ENCODE assay signal across 9 mouse cellular contexts in the genomic region with DNA sequence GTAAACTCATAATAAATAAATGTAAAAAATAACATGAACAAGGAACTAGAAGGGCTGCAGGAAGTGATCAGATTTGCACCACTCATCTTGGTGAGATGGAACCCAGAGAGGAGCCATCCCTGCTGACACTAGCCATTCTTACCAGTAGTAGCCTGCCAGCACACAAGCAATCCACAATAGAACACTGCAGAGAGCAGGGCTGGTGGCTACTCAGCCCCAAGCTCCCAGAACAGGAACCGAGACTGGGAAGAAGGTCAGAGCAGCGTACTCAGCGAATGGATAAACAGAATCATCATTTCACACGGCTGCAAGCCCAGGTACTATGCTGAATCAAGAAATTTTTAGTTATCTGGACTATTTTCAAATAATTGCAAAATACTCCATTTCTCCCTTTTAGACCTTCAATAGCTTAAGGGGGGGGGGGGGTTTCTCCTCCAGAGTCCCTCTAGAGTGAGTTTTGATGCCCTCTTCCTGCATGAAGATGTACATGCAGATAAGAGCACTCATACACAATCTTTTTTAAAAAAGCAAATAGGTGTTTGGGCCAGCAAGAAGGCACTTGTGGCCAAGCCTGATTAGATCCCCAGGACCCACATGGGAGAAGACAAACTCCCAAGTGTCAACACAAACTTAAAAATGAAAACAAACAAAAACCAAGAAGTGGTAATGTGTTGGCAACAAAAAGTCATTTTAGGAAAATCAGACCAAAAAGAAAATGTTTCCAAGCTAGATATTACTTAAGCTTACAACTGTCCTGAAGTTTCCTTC. TPM values are rescaled to one million over a fixed set of nuclear protein-coding genes. Genes with fewer than 3 reads are reported as not detected.
DNase-seq lines count a peak whose midpoint lies in the region; ATAC-seq and TF ChIP-seq lines count a peak whose summit lies in the region.
"Had no signal": no experiment of that assay in that cellular context is flagged by ENCODE, and none has a peak within 500 bp of the region (broad histone marks: within the 10 kb centered on the region; RNA-seq: fewer than 3 reads in every experiment).

No protein-coding gene starts in this region.

- peaks cover 47% of the 10 kb centered on the region for H3K36me3 ChIP-seq in lung, embryonic 14.5 days (ENCODE audit: insufficient read depth)
- peaks cover 20% of the 10 kb centered on the region for H3K36me3 ChIP-seq in heart, embryonic 12.5 days
- peaks cover 9% of the 10 kb centered on the region for H3K36me3 ChIP-seq in myocyte (ENCODE audit: control insufficient read depth, insufficient read depth)

- H3K4me3 ChIP-seq in lung, embryonic 14.5 days (ENCODE audit: low read depth, low read length) = no peak overlapping the region
- peak overlapping the region; percentile 49 for H3K4me3 ChIP-seq in bone marrow macrophage, adult 2 months (ENCODE audit: insufficient read depth, low read length)
- H3K4me3 ChIP-seq in heart, embryonic 12.5 days = 0 out of 2 replicates have a peak overlapping the region, but pooled peaks have one; percentile 12
- no peak overlapping the region for H3K4me3 ChIP-seq in myocyte

- no peak for ATAC-seq in lung, embryonic 14.5 days (ENCODE audit: insufficient read depth)
- no peak for ATAC-seq in heart, embryonic 12.5 days (ENCODE audit: insufficient number of reproducible peaks, low FRiP score)
- ATAC-seq: activated CD4-positive, CD25-positive, alpha-beta regulatory T cell, adult 4 months had no signal

- H3K4me2 ChIP-seq in lung, embryonic 14.5 days = peak overlapping the region; percentile 88
- H3K4me2 ChIP-seq in heart, embryonic 12.5 days = peak overlapping the region; percentile 25; the same call in 1 of the 2 replicates
- H3K4me2 ChIP-seq in myocyte (ENCODE audit: low read depth) = peak overlapping the region; percentile 89

- no peaks in the 10 kb centered on the region for H3K27me3 ChIP-seq in lung, embryonic 14.5 days (ENCODE audit: insufficient read depth, low read length)
- H3K27me3 ChIP-seq in heart, embryonic 12.5 days (replicated peaks) = no peaks in the 10 kb centered on the region
- H3K27me3 ChIP-seq in myocyte (ENCODE audit: control insufficient read depth, insufficient read depth, insufficient read length) = no peaks in the 10 kb centered on the region

- H3K27ac ChIP-seq in lung, embryonic 14.5 days (ENCODE audit: low read depth) = no peak overlapping the region
- H3K27ac ChIP-seq in bone marrow macrophage, adult 2 months (ENCODE audit: insufficient read depth, low read depth, low read length) = peak overlapping the region; percentile 94
- no peak overlapping the region for H3K27ac ChIP-seq in heart, embryonic 12.5 days (ENCODE audit: poor library complexity, severe bottlenecking)

- H3K4me1 ChIP-seq in lung, embryonic 14.5 days (ENCODE audit: insufficient read depth) = peaks cover 12% of the 10 kb centered on the region; the same call in 1 of the 2 replicates
- peaks cover 30% of the 10 kb centered on the region for H3K4me1 ChIP-seq in bone marrow macrophage, adult 2 months (ENCODE audit: control insufficient read depth, insufficient read depth, low read length)
- peaks cover 31% of the 10 kb centered on the region for H3K4me1 ChIP-seq in heart, embryonic 12.5 days (replicated peaks)

- peaks cover 92% of the 10 kb centered on the region for H3K79me2 ChIP-seq in myocyte (ENCODE audit: control insufficient read depth, insufficient read depth)

- H3K9me3 ChIP-seq in lung, embryonic 14.5 days (ENCODE audit: low read depth, low read length) = no peaks in the 10 kb centered on the region
- no peaks in the 10 kb centered on the region for H3K9me3 ChIP-seq in heart, embryonic 12.5 days (replicated peaks)

- 35% methylated on average over 4 of the region's 4 CpGs for WGBS in lung, embryonic 14.5 days
- WGBS in heart, embryonic 12.5 days = 42% methylated on average over 4 of the region's 4 CpGs

- no peak for DNase-seq in lung, embryonic 14.5 days
- DNase-seq in lung, postnatal 10 days = no peak
- no peak for DNase-seq in left cerebral cortex, adult 11 months (ENCODE audit: low spot score)
- DNase-seq in thymus, postnatal 0 days (ENCODE audit: low spot score) = no peak
- DNase-seq: cerebellum, postnatal 25 days had no signal

- no peak overlapping the region for H3ac ChIP-seq in myocyte (ENCODE audit: control insufficient read depth, insufficient read length)

- peak overlapping the region; percentile 17; the same call in 1 of the 2 replicates for H3K9ac ChIP-seq in lung, embryonic 14.5 days
- peak overlapping the region; percentile 47; the same call in 1 of the 2 replicates for H3K9ac ChIP-seq in heart, embryonic 12.5 days

- no peak for TF ChIP-seq CTCF in lung, embryonic 14.5 days (IDR thresholded peaks at IDR 0.05; ENCODE audit: low read depth)
- TF ChIP-seq CTCF in bone marrow macrophage, adult 2 months (IDR thresholded peaks at IDR 0.05; ENCODE audit: low read depth, low read length) = no peak

- no peak for TF ChIP-seq POLR2A in bone marrow macrophage, adult 2 months (IDR thresholded peaks at IDR 0.05; ENCODE audit: borderline replicate concordance, low read depth, low read length)
- no peak for TF ChIP-seq POLR2A in myocyte (IDR thresholded peaks at IDR 0.05; ENCODE audit: insufficient read length, low read depth)

TF ChIP-seq in myocyte, 11 proteins besides CTCF, POLR2A, EP300 and RAD21:
- TF ChIP-seq MYOG (IDR thresholded peaks at IDR 0.05; ENCODE audit: control insufficient read depth in 1 of 3, insufficient read depth in 1 of 3, insufficient read length in 2 of 3, low read depth in 2 of 3) = no peak
- TF ChIP-seq MAX (IDR thresholded peaks at IDR 0.05; ENCODE audit: low read depth) = no peak
- no peak for TF ChIP-seq TCF12 (IDR thresholded peaks at IDR 0.05; ENCODE audit: insufficient read depth, poor library complexity, severe bottlenecking)
- TF ChIP-seq E2F4 (IDR thresholded peaks at IDR 0.05; ENCODE audit: insufficient read depth) = no peak
- no peak for TF ChIP-seq TCF3 (IDR thresholded peaks at IDR 0.05; ENCODE audit: insufficient read length, low read depth)
- no peak for TF ChIP-seq SRF (IDR thresholded peaks at IDR 0.05; ENCODE audit: control insufficient read depth, insufficient read length, low read depth)
- no peak for TF ChIP-seq MYOD1 (IDR thresholded peaks at IDR 0.05; ENCODE audit: control insufficient read depth in 1 of 3, insufficient read length in 2 of 3, low read depth in 2 of 3)
- no peak for TF ChIP-seq CEBPB (IDR thresholded peaks at IDR 0.05; ENCODE audit: insufficient read depth, poor library complexity, severe bottlenecking)
- TF ChIP-seq POLR2AphosphoS2 (IDR thresholded peaks at IDR 0.05; ENCODE audit: insufficient read length, low read depth) = no peak
- TF ChIP-seq USF1 (IDR thresholded peaks at IDR 0.05; ENCODE audit: low read depth) = no peak
- TF ChIP-seq REST (IDR thresholded peaks at IDR 0.05; ENCODE audit: insufficient read depth, insufficient read length) = no peak

RNA-seq across cellular contexts. Expression of gene Mgme1, which starts 4.4 kb away (rescaled TPM):
- polyA plus RNA-seq in lung, embryonic 14.5 days (2014; fragmentation: Nextera tagmentation; extraction: Ambion mirVana) = 21.3 and 22.6 TPM in 2 replicates
- polyA plus RNA-seq in bone marrow macrophage, adult 2 months (2012; ENCODE audit: insufficient read depth, insufficient read length, missing spikeins) = 12.2 and 13.2 TPM in 2 replicates
- 21.7 and 22.4 TPM in 2 replicates for polyA plus RNA-seq in heart, embryonic 12.5 days (2016; fragmentation: Nextera tagmentation; extraction: Ambion mirVana)
- polyA plus RNA-seq in myocyte (2012; fragmentation: generic; extraction: Trizol) = 3.7 TPM
- polyA plus RNA-seq in thymus, postnatal 0 days (2015; fragmentation: Nextera tagmentation; extraction: Ambion mirVana) = 15.7 and 17.0 TPM in 2 replicates

RNA-seq across cellular contexts. Expression of gene Snx5, which starts 4.6 kb away (rescaled TPM):
- 135 and 139 TPM in 2 replicates for polyA plus RNA-seq in lung, embryonic 14.5 days (2014; fragmentation: Nextera tagmentation; extraction: Ambion mirVana)
- 867 and 1,049 TPM in 2 replicates for polyA plus RNA-seq in bone marrow macrophage, adult 2 months (2012; ENCODE audit: insufficient read depth, insufficient read length, missing spikeins)
- polyA plus RNA-seq in heart, embryonic 12.5 days (2016; fragmentation: Nextera tagmentation; extraction: Ambion mirVana) = 110 TPM in 2 replicates
- 65.2 TPM for polyA plus RNA-seq in myocyte (2012; fragmentation: generic; extraction: Trizol)
- 123 and 126 TPM in 2 replicates for polyA plus RNA-seq in thymus, postnatal 0 days (2015; fragmentation: Nextera tagmentation; extraction: Ambion mirVana)

Comparison
In these comparisons a context has a peak if more than half of its experiments do, and no peak if none do; other contexts are left out.
1. H3K4me2 ChIP-seq: peak in every context shown above with its lines; median percentile 89 in myocyte; 88 in lung, embryonic 14.5 days; 25 in heart, embryonic 12.5 days.
2. H3K4me3 ChIP-seq: peak in bone marrow macrophage, adult 2 months (single experiment) and heart, embryonic 12.5 days (single experiment); none in lung, embryonic 14.5 days (single experiment) and myocyte (single experiment).